Mouse (Mus musculus) 3T3-L1 (cell line): Measurements from ENCODE around the gene Slit3.

Experiments
- DNase-seq: peaks from one replicate; pipeline ENCODE4 v3.0.0-alpha.2; 2015; ENCODE audit warnings: low read depth, low spot score

Gene Slit3

DNA sequence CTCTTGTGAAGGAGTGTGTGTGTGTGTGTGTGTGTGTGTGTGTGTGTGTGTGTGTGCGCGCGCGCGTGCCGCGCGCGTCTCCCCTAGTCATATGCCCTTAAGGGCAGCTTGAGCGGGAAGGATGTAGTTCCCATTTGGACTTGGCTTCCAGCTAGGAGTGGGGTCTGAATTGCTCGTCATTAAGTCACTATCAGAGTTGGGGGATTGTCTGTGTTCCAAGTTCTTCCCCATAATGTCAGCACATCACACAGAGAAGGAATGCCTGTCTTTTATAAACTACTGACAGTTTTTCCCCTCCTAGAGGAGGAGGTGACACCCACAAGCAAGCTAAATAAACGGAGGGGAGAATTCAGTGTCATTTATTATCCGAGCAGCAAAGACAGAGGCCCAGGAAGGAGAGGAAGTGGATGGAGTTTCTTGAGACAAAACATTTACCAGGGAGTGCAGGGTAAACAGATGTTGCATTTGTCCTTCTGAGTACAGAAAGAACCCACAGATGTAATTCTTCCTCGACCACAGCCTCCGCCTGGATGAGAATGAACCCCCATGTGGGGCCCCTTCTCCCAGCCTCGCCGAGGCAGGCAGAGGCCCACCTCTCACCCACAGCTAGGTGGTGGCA lies 3.6 kb downstream of the Slit3 start:
- no peak for DNase-seq

DNA sequence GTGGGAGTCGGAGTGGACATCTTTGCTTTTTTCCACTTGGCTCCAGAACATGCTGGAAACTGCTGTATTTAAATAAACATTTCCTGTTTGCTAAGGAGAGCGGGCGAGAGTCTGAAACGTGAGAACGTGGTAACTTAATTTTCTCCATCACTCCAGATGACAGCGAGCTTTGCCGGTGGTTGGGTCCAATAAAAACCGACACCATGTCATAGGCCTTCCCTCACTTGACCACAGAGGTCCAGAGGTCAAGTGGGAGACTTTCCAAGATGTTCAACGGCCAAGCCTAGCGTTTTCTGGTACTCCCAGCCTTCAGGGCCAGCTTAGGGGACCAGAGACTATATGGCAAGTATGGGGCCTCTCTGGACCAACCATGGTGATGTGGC lies 4.1 kb downstream of the Slit3 start:
- DNase-seq: peak; percentile 83

DNA sequence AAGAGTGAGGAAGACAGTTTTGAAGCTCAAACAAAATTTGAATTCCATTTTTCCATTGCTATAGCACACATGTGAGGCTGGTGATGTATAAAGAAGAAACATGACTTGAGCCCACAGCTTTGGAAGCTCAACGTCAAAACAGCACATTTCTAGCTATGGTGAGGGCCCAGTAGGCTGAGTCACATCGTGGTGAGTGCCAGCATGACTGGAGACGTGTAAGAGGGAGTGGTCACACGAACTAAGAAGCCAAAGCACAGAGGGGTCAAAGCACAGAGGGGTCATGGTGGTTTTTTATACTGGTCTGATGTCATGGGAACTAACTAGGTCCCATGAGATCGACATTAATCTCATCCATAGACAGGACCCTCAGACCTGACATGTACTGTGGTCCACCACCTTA lies 10.7 kb downstream of the Slit3 start:
- DNase-seq: peak; percentile 57

DNA sequence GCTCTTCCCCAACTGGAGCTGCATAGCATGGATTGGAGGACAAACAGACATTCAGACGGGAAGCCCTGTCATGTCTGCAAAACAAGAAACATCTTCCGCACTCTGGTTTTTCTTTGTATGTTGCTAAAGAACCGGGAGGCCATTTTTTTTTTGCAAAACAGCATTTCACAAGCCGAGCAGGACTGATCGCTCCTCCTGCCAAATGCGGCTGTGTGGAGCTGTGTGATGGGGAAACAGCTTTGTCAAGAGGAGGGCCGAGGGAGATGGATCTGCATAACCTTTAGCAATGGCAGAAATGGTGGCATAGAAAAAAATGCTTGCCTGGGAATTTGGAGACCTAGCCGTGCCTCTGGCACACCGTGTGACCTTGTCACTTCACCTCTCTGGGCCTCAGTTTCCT lies 15.6 kb downstream of the Slit3 start:
- no peak for DNase-seq

DNA sequence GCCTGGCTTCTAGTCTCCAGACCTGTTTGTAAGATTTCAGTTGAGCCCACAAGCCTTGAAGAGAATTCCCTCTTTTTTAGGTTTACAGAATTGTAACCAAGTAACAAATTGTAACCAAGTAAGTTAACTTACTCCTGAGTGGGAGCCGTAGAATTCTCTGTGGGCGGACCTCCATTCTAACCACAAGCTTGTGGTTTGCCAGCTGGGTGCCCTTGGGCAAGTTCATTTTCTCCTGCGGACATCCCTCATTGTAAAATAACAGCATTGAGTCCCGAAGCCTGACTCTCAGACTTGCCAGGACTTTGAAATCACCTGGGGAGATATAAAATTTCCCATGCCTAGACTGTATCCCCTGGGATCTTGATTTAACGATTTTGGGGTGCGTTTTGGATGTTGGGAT lies 19.1 kb downstream of the Slit3 start:
- peak; percentile 35 for DNase-seq

DNA sequence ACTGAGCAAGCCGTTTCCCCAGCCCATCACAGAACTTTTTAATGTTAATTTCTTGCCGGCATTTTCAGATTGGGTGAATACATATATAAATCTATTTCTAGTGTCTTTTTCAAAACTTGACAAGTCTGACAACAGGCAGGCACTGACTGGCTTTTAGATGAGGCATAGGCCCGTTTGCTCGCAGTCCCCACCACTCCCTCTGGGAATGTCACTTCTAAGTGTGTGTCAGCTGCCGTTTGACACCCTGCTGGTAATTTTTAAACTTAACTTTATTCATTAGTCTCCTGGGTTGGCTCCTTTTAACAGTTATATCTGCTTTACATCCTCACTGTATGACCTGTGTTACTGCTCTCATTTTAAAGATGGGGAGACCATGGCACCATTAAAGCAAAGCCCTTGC lies 21.2 kb downstream of the Slit3 start:
- DNase-seq: no peak

DNA sequence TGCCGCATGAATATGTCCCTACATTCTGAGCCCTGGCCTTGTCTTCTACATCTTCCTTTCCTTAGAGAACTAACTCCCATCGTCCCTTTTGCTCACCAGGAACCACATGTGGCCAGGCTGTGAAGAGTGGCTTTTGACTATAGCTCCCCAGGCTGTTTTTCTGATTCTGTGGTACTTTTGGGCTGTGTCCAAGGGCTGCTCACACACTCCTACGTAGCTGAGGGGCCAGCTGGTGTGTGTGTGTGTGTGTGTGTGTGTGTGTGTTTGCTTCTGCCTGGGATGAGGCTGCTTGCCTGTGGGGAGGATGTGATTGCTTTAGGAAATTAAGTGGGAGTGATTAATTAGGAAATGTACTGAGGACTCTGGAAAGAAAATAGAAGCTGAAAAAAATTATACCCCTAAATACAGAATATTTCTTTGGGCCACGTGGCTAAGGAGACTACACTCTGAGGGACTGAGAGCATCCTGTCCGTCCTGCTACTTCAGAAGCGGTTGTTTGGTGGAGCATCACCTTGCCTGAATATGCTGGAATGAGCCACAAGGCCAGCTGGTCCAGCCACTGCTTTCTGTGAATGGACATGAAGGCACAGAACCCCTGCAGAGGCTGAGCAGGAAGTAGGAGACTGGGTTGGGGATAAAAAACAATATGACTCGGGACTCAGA lies 21.8 kb downstream of the Slit3 start:
- DNase-seq: peak; percentile 41

DNA sequence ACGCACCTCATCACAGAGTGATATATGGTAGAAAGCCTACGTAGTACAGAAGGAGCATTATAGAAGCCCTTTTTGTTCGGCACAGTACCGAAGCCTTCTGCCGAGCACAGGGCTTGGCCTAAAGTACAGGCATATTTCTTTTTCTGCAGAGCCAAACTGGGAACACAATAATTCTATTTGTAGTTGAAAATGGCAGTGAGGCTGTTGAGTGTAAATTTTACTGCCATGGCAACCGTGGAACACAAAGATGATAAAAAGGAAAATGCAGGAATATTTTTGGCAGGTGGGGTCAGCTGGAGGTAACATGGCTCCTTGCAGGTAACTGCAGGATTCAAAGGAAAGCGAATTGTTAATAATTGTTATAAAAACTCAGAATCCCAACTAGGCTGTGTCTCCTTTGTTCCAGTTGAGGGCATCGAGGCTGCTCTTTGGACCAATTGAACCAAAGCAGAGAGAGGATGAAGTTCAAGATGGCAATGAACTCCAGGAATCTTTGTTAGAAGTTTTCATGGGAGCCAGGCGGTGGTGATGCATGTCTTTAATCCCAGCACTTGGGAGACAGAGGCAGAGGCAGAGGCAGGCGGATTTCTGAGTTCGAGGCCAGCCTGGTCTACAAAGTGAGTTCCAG lies 26.9 kb downstream of the Slit3 start:
- no peak for DNase-seq

DNA sequence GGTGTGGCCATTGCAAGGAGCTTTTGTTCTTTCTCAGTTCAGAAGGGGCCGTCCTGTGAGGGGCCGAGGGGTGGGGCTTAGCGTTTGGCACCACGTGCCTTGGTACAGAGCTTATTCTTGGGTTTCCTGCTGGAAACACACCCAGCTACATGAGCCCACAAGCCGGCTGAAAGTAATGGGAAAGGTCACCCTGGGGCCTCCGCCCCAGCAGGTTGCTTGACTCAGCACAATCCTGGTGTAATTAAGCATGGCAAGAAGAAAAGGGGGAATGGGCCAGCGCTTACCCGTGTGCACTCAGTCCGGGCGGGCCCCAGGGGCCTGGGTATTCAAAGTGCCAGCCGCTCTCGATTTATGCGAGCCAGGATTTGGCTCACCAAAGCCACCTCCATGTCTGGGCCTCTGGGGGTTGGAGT lies 30.5 kb downstream of the Slit3 start:
- no peak for DNase-seq

DNA sequence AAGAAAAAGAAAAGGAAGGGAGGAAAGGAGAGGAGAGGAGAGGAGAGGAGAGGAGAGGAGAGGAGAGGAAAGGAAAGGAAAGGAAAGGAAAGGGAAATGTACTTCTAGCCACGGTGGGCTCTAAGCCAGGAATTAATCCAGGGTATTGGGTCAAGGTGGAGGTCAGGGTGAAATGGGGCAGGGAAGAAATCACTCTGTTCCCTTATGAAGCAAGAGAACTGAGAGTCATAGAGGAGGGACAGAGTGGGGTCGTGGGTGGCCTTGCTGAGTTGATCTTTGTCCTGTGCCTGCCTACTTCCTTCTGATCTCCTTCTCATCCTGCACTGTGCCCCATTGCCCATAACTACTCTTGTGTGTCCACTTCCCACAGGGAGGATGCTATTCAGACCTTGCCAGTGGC lies 31.9 kb downstream of the Slit3 start:
- no peak for DNase-seq

DNA sequence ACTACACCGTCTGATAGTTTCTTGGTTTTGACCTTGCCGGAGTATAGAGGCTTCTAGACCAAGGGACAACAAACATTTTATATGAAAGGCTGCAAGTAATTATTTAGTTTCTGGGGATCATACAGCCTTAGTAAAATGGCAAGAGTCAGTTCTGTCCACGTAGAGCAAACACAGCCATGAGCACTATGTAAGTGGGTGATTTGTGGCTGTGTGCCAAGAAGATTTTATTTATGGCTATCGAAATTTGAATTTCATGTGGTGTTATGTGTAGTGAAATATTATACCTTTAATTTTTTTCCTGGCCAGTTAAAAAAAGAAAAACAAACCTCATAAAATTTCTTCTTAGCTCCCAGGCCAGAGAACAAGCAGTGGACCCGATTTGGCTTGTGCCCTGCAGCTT lies 33.4 kb downstream of the Slit3 start:
- DNase-seq: peak; percentile 27

DNA sequence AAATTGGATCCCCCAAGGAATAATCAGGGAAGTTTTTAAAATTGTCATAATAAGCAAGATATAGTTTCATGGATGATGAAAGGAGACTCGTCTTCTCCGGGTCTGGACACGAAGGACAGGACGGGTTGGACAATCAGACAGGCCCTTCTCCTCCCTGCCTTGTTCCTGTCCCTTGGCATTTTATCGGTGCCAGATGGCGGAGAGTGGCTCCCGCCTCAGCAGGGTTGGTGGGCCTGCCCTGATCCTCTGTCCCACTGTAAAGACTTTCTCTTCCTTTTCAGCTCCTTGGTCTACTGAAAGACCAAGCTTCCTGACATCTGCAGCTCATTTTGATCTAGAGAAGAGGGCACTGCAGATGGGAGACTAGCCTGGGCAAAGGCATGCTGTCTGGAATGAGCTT lies 34.3 kb downstream of the Slit3 start:
- DNase-seq: peak; percentile 8

DNA sequence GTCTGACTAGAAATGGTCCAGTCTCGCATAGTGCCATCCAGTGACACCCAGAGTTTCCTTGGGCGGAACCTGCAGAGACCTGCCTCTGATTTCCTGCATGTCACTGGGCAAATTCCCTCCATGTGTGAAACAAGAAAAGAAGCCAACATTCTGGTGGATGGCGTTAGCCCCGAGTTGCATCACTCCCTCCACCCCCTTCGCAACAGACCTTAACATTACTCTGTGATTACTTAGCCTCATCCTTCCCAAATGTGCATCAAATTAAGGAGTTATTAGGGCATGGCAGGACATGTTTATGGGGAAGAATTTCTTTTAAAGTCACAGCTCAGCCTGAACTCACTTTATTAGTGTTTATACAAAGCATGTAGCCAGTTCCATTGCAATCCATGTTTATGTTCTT lies 35.7 kb downstream of the Slit3 start:
- peak; percentile 61 for DNase-seq

DNA sequence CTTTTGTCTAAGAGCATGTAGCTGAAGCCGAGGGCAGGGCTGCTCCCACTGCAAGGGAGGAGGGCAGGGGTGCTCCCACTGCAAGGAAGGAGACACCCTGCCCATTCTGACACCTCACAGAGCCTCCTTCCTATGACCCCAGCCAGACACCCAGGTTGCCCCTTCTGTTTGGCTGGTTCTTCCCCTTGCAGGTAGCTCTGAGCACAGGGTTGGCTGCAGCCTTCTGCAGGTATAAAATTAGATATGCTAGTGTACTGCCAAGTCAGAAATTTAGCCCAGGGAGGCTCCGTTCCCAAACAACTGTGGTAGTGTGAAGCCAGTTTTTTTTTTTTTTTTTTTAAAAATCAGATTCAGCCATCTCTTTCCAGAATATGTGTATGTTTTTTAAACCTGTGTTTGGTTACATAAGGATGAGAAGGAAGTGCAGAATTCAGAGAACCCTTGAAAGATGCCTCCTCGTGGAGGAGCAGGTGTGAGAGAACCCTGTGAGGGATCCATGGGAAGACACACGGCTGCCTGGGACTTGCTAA lies 39.7 kb downstream of the Slit3 start:
- DNase-seq: no peak

DNA sequence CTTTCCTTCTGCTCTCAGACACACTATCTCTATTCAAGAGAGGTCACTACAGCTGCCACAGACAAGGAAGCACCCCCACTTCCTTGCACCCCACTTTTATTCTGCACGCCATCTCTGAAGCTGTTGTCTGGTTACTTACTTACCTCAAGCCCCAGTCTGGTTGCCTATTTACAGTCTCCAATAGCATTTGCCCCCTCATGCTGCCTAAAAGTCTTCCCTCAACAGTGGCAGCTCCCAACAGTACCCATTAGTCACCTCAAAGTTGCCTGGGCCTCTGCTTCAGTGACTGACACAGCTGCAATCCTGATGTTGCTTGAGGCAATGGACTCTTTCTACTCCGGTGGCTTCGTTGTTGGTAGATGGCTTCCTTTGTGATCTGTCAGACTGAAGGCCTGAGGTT lies 42.4 kb downstream of the Slit3 start:
- no peak for DNase-seq

DNA sequence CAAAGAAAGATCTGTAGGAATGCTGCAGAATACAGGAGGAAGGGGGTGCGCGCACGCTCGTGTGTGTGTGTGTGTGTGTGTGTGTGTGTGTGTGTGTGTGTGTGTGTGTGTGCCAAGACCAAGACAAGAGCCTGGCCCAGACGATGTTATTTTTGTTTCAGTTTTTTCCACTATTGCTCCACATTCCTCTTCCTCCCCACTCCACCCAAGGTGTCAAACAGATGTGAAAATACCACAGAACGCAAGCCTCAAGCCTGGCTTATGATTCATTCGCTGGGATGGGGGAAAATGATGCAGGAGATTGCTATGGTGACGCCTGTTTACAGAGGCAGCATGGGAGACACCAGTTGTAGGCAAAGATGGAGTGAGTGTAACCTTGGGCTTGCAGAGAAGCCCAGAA lies 46.2 kb downstream of the Slit3 start:
- DNase-seq: peak; percentile 83

DNA sequence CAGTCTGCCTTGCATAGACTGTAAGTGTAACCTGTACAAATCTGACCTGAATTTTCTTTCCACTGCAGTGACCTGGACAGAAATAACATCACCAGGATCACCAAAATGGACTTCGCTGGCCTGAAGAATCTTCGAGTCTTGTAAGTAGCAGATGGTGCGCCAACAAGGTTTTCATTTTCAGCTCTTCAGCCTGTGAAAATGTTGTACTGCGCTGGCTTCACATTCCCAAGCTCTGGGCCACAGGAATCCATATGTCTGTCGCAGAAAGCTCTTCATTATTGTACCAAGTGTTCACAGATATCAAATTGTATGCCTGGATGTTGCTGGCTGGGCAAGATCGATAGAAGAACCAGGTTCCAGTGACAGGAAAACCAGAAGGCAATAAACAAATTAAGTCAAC lies 50.5 kb downstream of the Slit3 start:
- no peak for DNase-seq

DNA sequence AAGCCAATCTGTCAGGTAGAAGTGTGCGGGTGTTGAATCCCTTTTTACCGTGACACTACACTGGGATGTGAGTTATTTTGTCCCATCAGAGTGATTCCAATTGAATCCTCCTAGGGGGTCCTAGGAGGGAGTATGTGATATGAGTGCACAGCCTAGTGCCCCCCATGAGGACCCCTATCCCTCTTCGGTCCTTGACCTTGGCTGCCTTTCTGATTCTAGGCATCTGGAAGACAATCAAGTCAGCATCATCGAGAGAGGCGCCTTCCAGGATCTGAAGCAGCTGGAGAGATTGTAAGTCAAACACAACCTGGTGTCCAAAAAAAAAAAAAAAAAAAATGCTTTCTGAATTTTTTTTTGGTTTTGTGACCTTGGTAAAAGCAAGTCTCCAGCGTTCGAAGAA lies 56.5 kb downstream of the Slit3 start:
- DNase-seq: no peak

DNA sequence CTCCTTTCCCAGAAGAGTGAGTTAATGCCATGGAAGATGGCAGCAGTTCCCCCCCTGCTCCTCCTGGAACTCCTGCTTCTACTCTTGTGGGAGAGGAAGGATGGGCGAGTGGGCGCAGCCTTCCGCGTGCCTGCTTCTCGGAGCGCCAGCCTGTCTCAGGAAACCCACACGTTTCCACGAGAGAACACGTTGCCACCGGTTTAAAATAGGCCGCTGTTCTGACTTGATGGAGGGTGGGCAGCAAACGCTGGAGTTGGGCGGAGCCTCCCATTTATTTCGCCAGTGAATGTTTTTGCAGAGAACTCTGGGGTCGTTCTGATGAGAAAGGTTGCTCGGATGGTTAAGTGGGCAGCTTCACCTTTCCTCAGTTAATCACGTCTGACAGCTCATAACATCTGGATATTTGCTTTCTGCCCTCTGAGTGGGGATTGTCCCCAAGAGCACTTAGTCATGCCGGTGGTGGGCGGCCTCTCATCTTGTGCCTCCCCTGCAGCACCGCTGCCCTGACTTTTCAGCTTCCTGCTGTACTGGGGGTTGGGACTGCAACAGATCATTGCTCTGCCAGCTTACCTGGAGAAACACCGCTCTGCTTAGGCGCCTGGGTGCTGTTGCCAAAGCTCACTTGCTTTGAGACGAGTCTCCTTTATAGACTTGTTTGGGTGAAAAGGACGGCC lies 57.3 kb downstream of the Slit3 start:
- peak; percentile 3 for DNase-seq

DNA sequence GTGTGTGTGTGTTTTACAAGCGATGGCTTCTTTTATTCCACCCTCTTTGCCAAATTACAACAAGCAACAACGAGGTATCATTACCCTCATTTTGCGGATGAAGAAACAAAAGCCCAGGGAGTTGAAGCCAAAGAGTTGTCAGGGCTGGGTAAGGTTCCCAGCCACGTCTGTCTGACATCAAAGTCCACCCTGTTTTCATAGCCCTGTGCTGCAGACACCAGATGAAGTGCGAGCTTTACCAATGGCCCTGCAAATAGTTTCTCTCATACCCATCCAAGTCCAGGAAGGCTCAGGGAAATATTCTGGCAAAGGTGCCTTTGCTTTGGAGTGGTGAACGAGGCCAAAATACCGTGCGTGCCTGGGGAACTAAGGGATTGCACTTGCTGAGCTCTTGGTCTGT lies 58.3 kb downstream of the Slit3 start:
- DNase-seq: no peak

DNA sequence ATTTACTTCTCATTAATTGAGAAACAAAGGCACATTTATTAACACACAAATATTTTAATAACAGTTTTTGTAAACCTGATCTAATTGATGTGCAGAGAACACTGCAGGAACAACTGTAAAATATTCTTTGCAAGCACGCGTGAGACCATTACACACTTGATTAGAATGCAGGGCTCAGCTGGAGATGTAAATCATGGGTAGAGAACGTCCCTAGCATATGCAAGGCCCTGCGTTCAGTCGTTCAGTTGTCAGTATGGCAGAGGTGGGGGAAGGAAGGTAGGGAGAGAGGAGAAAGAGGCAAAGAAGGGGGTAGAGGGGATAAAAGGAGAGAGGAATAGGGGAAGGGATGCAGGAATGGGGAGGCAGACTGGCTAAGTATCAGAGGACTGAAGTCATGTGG lies 61.9 kb downstream of the Slit3 start:
- DNase-seq: no peak

DNA sequence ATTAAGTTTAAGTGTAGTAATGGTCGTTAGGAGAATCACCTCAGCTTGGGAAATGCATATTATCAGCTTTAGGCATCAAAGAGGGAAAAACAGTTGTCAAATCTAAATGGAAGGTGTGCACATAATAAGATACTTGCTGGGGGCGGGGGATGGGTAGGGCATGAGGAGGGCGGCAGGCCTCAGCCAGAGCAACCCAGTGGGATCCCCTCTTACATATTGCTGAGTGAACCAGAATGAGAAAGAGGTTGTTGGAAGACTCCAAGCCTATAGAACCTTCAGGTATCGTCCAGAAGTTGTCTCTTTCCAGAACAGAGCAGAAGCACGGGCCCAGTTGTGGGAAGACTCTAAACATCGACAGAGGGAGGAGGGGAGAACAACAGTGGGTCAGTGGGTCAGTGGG lies 73.8 kb downstream of the Slit3 start:
- no peak for DNase-seq

DNA sequence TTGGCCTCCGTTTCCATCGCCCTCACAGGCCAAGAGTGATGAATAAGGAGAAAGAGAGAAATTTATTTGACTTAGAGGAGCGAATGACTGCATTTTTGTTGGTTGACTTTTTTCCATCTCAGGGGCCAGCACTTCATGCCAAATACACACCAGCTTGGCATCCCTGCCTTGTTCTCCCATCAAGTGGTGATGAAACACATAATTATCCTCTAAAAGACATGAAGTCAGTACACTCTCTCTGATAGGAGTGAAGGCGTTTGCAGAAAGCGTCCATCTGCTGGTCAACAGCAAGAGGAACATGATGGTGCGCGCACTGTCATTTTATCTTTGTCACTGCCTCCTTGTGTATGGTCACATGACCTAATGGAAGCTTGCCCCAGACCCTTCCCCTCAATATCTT lies 75.8 kb downstream of the Slit3 start:
- peak; percentile 2 for DNase-seq
